Mouse (Mus musculus): ENCODE results near the gene Wnt2. TPM values are rescaled to one million over a fixed set of nuclear protein-coding genes. Genes with fewer than 3 reads are reported as not detected.

The Wnt2 gene
- polyA plus RNA-seq, 1 experiment from 2014 or later, result 0.21 TPM

DNA sequence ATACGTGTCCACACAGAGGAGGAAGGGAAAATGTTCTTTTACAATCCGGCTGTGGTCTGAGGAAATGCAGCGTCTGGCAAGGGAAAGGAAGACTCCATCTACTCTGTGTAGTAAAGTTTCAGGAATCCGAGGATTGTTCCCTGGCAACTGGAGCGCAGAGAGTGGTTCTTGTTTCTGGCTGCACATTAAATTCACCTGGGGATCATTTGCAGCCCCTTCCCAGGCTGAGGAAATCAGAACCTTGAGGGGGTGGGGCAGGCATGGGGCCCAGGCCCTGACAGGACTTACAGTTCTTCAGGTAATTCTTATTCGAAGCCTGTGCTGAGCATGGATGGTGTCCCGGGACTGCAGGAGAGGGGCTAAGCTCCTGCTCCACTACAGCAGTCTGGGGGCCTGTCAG is 17.0 kb downstream of the Wnt2 start:
- WGBS, result 81% methylated on average over 7 of the region's 7 CpGs
- ATAC-seq (ENCODE audit: low FRiP score), result no peak
- H3K27ac ChIP-seq, result no peak overlapping the region
- no peak overlapping the region for H3K4me3 ChIP-seq
- no peaks in the 10 kb centered on the region for H3K9me3 ChIP-seq
- no peaks in the 10 kb centered on the region for H3K27me3 ChIP-seq
- H3K9ac ChIP-seq, result no peak overlapping the region
- no peaks in the 10 kb centered on the region for H3K36me3 ChIP-seq
- no peak overlapping the region for H3K4me2 ChIP-seq
- H3K4me1 ChIP-seq (replicated peaks), result no peaks in the 10 kb centered on the region

DNA sequence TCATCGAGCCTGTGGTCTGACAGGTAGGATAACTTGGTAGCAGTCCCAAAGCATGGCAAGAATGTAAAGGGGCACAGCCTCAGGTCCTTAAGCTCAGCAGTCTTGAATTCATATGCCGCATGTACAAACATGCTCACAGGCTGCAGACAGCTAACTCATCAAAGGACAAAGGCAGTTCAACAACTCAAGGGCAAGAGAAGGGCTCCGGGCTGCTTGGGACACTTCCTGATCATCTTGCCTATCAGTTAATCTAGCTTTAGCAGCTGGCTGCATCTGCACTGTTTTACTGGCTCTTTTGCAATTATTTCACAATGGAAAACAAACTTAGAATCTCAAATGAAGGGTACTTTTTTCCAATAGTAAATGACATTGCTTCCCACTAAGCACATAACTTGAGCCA is 23.0 kb downstream of the Wnt2 start:
- no peak for ATAC-seq (ENCODE audit: low FRiP score)
- 82% methylated on average over 3 of the region's 3 CpGs for WGBS

DNA sequence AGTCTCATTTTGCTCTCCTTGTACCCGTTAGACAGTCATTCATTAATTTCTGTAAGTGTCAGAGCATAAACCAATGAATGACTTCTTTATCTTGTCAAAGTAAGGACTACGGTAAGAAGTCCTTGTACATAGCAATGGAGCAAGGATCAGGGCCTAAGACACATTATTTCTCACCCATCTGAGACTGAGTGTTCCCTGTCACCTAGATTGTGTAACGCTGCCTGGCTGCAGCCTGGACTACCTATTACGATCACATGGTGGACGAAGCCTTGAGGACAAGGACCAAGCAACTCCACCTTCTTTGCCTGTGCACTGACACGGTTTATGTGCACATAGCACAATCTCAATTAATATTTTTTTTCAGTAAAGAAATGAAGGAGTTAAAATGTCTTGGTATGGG is 28.3 kb downstream of the Wnt2 start:
- no peak for ATAC-seq (ENCODE audit: low FRiP score)
- no peaks in the 10 kb centered on the region for H3K4me1 ChIP-seq (replicated peaks)
- no peak overlapping the region for H3K4me2 ChIP-seq
- WGBS, result 90% methylated on average over 6 of the region's 6 CpGs
- H3K9ac ChIP-seq, result no peak overlapping the region
- no peaks in the 10 kb centered on the region for H3K27me3 ChIP-seq
- no peaks in the 10 kb centered on the region for H3K36me3 ChIP-seq
- H3K27ac ChIP-seq, result no peak overlapping the region
- H3K4me3 ChIP-seq, result no peak overlapping the region
- no peaks in the 10 kb centered on the region for H3K9me3 ChIP-seq

More for the DNA sequence above, 23.0 kb downstream of the Wnt2 start:
- H3K9me3 ChIP-seq, result no peaks in the 10 kb centered on the region
- no peaks in the 10 kb centered on the region for H3K27me3 ChIP-seq
- H3K9ac ChIP-seq, result no peak overlapping the region
- no peak overlapping the region for H3K4me3 ChIP-seq
- no peak overlapping the region for H3K4me2 ChIP-seq
- H3K36me3 ChIP-seq, result no peaks in the 10 kb centered on the region
- no peaks in the 10 kb centered on the region for H3K4me1 ChIP-seq (replicated peaks)
- no peak overlapping the region for H3K27ac ChIP-seq

DNA sequence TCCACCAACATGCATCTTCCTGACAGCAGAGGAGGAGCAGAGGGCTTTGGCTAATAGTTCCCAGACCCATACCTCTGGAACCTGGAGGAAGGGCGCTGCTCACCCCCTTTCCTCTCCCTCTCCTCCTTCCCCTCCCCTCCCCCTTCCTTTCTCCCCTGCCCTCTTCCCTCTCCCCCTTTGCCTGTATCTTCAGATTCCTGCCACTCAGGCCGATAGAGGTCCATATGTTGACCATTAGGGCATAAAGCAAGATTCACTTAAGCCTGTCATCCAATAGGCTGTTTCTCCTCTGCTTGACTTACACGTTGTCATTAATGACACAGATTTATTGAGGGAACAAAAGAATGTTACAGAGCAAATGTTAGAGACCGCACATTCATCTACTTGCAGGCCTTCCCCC is 31.9 kb downstream of the Wnt2 start:
- WGBS, result 71% methylated on average over 4 of the region's 4 CpGs
- no peaks in the 10 kb centered on the region for H3K9me3 ChIP-seq
- H3K4me3 ChIP-seq, result no peak overlapping the region
- H3K4me1 ChIP-seq (replicated peaks), result no peaks in the 10 kb centered on the region
- no peak for ATAC-seq (ENCODE audit: low FRiP score)
- H3K9ac ChIP-seq, result no peak overlapping the region
- no peaks in the 10 kb centered on the region for H3K27me3 ChIP-seq
- no peaks in the 10 kb centered on the region for H3K36me3 ChIP-seq
- H3K4me2 ChIP-seq, result no peak overlapping the region
- H3K27ac ChIP-seq, result no peak overlapping the region

DNA sequence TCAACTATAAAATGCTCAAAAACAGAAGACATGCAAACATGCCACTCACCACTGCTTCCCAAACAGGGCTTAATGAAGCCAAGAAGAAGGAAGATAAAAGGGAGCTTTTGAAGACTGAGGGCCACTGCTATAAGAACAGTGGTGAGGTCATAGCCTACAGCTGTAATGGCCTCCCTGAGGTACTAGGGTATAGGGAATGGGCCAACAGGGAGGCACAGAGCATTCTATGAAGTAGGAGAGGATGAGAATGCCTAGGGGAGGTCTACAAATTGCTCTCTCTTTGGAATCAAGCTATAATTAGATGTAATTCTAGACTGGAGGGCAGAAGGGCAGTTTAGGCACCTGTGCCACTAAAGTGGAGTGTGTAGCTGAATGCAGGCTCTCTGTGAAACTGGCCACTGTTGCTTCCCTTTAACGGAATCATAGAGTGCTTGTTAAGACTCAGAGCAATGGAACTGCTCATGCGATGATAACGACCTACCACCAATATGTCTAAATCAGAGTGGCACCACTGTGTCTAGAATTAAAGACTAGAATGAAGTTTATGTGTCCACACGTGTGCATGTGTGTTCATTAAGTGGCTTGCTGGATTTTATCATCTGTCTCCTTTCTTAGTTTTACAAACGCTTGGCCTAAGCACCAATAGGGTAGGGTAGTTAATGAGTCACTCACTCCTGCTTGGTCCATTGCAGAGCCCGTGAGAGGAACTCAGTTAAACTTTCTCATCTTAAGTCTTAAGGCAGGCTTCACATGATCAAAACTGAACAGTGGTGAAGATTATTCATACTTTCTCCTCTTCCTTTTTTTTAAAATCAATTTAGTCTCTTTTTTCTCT is 35.2 kb downstream of the Wnt2 start:
- no peak for ATAC-seq (ENCODE audit: low FRiP score)
- H3K4me2 ChIP-seq, result no peak overlapping the region
- H3K4me1 ChIP-seq (replicated peaks), result no peaks in the 10 kb centered on the region
- no peak overlapping the region for H3K27ac ChIP-seq
- no peak overlapping the region for H3K9ac ChIP-seq
- no peaks in the 10 kb centered on the region for H3K36me3 ChIP-seq
- no peak overlapping the region for H3K4me3 ChIP-seq
- no peaks in the 10 kb centered on the region for H3K9me3 ChIP-seq
- H3K27me3 ChIP-seq, result no peaks in the 10 kb centered on the region
- 59% methylated on average over 6 of the region's 6 CpGs for WGBS

DNA sequence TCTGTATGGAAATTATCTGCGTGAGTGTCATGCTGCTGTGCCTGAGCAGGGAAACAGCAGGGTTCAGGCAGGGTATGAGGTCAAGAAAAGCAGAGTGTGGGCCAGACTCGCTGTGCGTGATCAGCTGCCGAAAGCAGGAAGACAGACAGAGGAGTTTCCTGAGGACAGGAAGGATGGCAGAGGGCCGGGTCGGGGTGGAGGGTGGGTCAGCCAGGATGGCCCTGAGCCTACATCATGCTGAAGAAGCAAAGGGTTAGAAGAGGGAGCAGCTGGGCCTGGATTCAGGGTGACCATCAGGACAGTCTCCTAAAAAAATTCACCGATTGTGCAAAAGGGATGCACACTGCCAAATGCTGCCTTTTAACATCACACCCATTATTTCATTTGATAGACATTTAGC is 38.8 kb downstream of the Wnt2 start:
- Histone ChIP-seq H3K4me3 (no peak overlapping the region), H3K4me2 (no peak overlapping the region)
- 53% methylated on average over 7 of the region's 7 CpGs for WGBS

DNA sequence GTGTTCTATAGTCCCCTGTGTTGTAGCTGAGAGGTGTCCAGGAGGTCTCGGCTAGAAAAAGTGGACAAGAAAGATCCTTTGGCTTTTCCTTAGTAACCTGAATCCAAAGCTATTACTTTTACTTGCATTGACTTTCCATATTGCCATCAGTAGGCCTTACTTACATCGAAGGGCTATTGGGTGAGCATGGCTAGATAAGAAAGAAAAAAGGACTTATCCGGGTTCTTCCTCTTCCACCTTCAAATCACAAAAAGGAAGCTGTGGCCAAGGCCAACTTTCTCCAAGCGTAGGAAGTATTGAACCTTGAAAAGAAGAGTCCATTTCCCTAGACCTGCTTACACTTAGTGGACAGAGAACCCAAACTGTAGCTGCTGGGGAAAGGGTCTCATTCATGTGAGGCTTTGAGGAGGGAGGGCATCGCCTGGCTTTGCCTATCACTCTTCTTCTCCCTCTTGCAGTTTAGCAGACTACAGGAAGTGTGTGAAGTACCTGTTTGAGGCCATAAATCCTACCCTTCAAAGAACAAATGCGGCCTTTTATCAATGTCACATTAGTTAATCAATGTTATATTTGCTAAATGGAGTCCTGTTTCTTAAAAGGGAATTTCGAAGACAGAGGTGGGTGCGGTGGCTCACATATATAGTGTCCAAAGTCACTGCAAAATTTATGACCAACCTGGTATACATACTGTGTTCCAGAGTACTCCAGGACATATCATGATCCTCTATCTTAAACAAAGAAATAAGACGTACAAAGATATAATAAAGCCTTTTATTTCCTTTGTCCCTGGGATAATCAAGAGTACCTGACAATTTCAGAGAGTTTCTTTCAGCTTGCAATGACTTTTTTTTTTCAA is 40.0 kb downstream of the Wnt2 start:
- H3K9me3 ChIP-seq, result no peaks in the 10 kb centered on the region
- no peak overlapping the region for H3K9ac ChIP-seq
- no peak overlapping the region for H3K27ac ChIP-seq
- H3K27me3 ChIP-seq, result no peaks in the 10 kb centered on the region
- no peak overlapping the region for H3K4me3 ChIP-seq
- H3K4me2 ChIP-seq, result no peak overlapping the region
- no peaks in the 10 kb centered on the region for H3K4me1 ChIP-seq (replicated peaks)
- WGBS, result 93% methylated on average over 9 of the region's 9 CpGs
- no peaks in the 10 kb centered on the region for H3K36me3 ChIP-seq
- ATAC-seq (ENCODE audit: low FRiP score), result no peak

More for the DNA sequence above, 38.8 kb downstream of the Wnt2 start:
- H3K4me1 ChIP-seq (replicated peaks), result no peaks in the 10 kb centered on the region
- no peak for ATAC-seq (ENCODE audit: low FRiP score)
- no peaks in the 10 kb centered on the region for H3K27me3 ChIP-seq
- H3K36me3 ChIP-seq, result no peaks in the 10 kb centered on the region
- no peaks in the 10 kb centered on the region for H3K9me3 ChIP-seq
- H3K27ac ChIP-seq, result no peak overlapping the region
- H3K9ac ChIP-seq, result no peak overlapping the region

GRCm38 (mm10) chr6:17979361-17979760 is 51.0 kb downstream of the Wnt2 start:
- 89% methylated on average over 1 of the region's 1 CpGs for WGBS
- H3K27me3 ChIP-seq, result no peaks in the 10 kb centered on the region
- no peaks in the 10 kb centered on the region for H3K36me3 ChIP-seq
- no peak for ATAC-seq (ENCODE audit: low FRiP score)
- no peak overlapping the region for H3K4me2 ChIP-seq
- no peaks in the 10 kb centered on the region for H3K4me1 ChIP-seq (replicated peaks)
- no peak overlapping the region for H3K4me3 ChIP-seq
- no peak overlapping the region for H3K9ac ChIP-seq
- no peak overlapping the region for H3K27ac ChIP-seq
- no peaks in the 10 kb centered on the region for H3K9me3 ChIP-seq

- Histone ChIP-seq H3K36me3 (no peaks in the 10 kb centered on the region), H3K27ac (no peak overlapping the region), H3K9ac (no peak overlapping the region), H3K4me2 (no peak overlapping the region), H3K4me3 (no peak overlapping the region), H3K27me3 (no peaks in the 10 kb centered on the region), H3K4me1 (replicated peaks) (no peaks in the 10 kb centered on the region), H3K9me3 (no peaks in the 10 kb centered on the region)
- ATAC-seq (ENCODE audit: low FRiP score), result no peak
- WGBS, result 86% methylated on average over 3 of the region's 3 CpGs
Measured at GRCm38 (mm10) chr6:17978881-17979280, 51.5 kb downstream of the Wnt2 start.

GRCm38 (mm10) chr6:17978324-17978723 is 52.1 kb downstream of the Wnt2 start:
- 74% methylated on average over 5 of the region's 5 CpGs for WGBS
- H3K4me3 ChIP-seq, result no peak overlapping the region

DNA sequence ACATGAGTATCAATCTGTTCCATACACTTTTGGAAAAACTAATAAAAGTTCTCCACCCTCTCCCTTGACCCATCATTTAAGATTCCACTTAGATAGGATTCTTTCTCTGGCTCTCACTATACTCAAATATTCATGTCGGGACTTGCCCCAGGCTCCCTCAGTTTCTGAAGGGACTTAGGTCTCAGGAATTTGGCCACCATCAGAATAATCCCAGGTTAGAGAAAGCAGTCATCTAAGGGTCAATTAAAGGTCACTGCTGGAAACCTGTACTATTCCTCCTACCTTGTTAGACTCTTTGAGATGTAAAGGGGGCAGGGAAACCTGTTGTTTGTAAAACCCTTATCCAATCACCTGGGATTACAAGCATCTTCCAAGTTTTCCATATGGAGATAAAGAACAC is 53.2 kb downstream of the Wnt2 start:
- H3K36me3 ChIP-seq, result no peaks in the 10 kb centered on the region
- H3K4me1 ChIP-seq (replicated peaks), result no peaks in the 10 kb centered on the region
- no peak overlapping the region for H3K4me3 ChIP-seq
- ATAC-seq (ENCODE audit: low FRiP score), result no peak
- H3K27me3 ChIP-seq, result no peaks in the 10 kb centered on the region
- H3K9ac ChIP-seq, result no peak overlapping the region
- no peaks in the 10 kb centered on the region for H3K9me3 ChIP-seq
- 56% methylated on average over 1 of the region's 1 CpGs for WGBS
- no peak overlapping the region for H3K27ac ChIP-seq
- H3K4me2 ChIP-seq, result no peak overlapping the region

More at GRCm38 (mm10) chr6:17978324-17978723, 52.1 kb downstream of the Wnt2 start:
- no peak overlapping the region for H3K4me2 ChIP-seq
- no peak overlapping the region for H3K9ac ChIP-seq
- H3K9me3 ChIP-seq, result no peaks in the 10 kb centered on the region
- H3K4me1 ChIP-seq (replicated peaks), result no peaks in the 10 kb centered on the region
- H3K36me3 ChIP-seq, result no peaks in the 10 kb centered on the region
- no peaks in the 10 kb centered on the region for H3K27me3 ChIP-seq
- ATAC-seq (ENCODE audit: low FRiP score), result no peak
- H3K27ac ChIP-seq, result no peak overlapping the region

GRCm38 (mm10) chr6:17974416-17974815 is 56.0 kb downstream of the Wnt2 start:
- H3K36me3 ChIP-seq, result no peaks in the 10 kb centered on the region

More at GRCm38 (mm10) chr6:17974416-17974815, 56.0 kb downstream of the Wnt2 start:
- Histone ChIP-seq H3K27ac (no peak overlapping the region), H3K4me1 (replicated peaks) (no peaks in the 10 kb centered on the region), H3K27me3 (no peaks in the 10 kb centered on the region), H3K4me3 (no peak overlapping the region), H3K9me3 (no peaks in the 10 kb centered on the region), H3K4me2 (no peak overlapping the region), H3K9ac (no peak overlapping the region)
- 69% methylated on average over 3 of the region's 3 CpGs for WGBS
- ATAC-seq (ENCODE audit: low FRiP score), result no peak

All from hindbrain, embryonic 13.5 days (tissue).